Mouse (Mus musculus): ENCODE data around the gene Hoxa10.

GRCm38 (mm10) chr6:52248638-52249414, 8.2 kb upstream of the Hoxa10 start:
- TF ChIP-seq CTCF (IDR thresholded peaks at IDR 0.05; ENCODE audit: low read depth) (no peak), EP300 (IDR thresholded peaks at IDR 0.05; ENCODE audit: low read depth) (no peak)

All from heart, postnatal 0 days (tissue).